Mouse (Mus musculus): ENCODE results near the gene Sema5a.

The Sema5a gene

DNA sequence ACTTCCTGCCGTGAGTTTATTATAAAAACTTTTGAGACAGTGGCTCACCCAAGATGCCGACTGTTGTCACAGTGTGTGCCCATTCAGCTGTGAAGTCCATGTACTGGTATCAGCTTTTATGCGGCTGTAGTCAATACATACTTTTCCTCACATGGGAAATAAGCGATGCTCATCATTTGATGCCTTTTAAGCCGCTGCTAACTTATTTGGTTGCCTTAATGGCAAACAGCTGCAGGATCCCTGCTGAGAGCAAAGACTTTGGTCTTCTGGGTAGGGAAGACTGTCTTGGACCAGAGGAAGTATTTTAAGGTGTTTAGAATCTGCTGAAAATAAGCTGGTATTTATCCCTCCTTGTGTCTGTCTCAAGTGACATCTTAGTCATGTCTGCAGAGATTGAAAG, 2.7 kb downstream of the Sema5a start:
- DNase-seq (ENCODE audit: low read depth, low spot score), result no peak

DNA sequence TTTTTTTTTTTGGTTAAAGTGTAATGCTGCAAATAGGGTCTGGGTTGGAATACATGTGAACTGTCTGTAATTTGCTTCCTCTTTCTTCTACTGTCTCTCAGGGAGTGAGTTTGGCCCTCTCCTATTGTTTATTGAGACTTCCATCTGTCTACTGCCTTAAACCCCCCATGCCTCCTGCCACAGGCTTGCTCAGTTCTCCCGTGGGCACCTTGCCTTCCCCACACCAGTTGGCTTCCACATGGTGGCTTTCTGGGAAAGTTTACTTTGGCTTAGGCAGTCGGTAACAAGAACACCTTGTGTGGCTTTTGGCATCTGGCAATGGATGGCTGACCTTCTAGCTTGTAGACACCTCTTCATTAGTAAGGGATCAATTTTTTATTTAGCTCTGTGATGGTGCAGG, 10.2 kb downstream of the Sema5a start:
- DNase-seq (ENCODE audit: low read depth, low spot score), result no peak

DNA sequence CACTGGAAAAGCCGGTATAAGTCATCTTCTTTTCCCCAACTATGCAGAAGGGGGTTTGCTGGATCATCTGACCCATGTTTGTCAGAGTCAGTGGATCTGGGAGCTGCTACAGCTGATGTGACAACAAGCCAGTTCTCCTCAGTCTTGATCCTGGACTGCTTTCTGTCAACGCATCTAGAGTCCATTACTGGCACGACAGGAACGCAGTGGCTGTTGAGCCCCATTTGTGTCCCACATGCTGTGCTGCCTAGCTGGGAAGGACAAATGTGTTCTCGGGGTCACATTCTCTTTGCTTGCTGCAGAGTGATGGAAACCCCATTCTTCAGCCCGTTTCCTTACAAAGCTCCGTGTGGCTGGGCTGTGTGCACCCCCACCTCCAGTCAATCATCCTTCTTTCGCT, 12.7 kb downstream of the Sema5a start:
- no peak for DNase-seq (ENCODE audit: low read depth, low spot score)

DNA sequence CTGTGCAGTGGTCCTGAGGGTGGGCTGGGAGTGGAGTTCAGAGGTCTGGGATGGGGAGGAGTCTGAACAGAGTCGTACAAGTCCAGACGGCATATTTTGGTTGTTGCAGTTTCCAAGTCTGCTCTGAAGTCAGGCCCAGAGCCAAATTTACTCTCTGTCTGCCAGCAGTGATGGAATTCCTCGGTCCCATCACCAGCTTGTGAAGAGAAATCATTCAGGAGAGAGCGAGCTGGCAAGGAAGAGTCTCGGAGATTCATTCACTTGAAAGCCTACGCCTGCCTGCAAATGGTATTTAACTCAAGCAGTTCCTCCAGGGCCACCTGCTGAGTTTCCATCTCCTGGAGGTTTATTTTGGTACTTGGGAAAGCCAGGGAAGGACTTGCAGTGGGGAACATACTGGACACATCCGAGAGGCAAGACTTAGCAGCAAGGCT, 13.3 kb downstream of the Sema5a start:
- DNase-seq (ENCODE audit: low read depth, low spot score), result no peak

DNA sequence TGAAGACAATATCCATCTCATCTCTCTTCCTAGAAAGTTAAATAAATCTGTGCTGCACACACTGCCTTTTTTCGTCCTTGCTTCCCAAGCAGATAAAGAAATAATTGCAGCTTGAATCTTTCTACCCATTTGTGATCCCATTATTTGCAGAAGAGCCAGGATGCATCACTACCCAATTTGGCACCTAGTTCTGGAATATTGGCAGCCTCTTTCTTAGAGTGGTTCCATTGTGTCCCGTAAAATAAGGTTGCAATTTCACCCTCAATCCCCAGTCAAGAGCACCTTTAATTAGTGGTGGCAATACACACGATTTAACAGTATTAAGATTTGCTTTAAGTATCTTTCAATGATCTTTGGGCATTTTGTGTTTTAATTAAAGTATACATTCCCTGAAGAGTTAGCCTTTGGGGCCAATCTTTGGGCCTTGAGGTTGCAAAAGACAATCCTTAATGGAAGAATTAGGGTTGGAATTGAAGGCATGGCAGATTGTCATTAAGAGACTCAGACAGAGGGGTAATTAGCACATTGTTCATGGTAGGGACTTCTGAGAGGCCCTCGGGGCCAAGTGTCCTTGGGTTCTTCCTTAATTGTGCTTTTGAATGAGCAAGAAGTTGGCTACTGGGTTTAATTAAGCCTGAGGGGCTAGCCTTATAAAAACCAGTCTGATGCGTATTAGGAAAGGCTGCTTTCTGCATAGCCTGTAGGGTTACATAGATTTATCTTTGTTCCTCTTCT, 14.9 kb downstream of the Sema5a start:
- DNase-seq (ENCODE audit: low read depth, low spot score), result no peak

DNA sequence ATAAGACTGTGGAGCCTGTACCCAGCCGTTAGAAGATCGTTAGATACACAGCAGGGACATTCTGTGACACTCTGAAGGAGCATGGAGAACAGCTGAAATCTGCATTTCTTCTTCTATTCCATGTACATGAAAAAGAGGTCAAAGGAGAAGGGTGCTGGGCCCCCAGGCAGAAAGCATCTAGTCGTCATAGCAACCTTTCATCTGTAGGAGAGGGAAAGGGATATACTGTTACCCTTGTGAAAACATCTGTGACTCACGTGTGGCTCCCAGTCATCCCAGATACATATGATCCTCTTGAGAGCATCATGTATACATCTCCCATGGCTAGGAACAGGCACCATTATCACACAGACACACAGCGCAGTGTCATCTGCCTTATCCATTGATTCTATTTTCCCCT, 16.3 kb downstream of the Sema5a start:
- DNase-seq (ENCODE audit: low read depth, low spot score), result no peak

DNA sequence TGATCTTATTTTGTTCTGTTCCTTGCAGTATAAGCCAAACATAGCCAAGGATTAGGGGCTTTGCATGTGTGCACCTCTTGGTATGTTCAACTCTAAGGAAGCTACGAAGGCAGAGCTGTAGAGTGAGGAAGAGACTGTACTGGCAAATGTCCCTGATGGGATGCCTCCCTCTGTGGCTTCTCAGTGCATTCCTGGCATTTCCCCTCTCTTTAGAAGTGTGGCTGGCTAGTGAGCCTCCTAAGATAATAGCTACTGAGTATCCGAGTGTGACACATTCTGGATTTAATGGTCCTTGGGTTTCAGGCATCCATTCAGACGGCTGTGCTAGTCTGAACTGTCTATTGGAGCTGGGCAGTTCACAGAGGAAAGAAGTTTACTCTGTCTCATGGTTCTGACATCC, 19.0 kb downstream of the Sema5a start:
- DNase-seq (ENCODE audit: low read depth, low spot score), result no peak

DNA sequence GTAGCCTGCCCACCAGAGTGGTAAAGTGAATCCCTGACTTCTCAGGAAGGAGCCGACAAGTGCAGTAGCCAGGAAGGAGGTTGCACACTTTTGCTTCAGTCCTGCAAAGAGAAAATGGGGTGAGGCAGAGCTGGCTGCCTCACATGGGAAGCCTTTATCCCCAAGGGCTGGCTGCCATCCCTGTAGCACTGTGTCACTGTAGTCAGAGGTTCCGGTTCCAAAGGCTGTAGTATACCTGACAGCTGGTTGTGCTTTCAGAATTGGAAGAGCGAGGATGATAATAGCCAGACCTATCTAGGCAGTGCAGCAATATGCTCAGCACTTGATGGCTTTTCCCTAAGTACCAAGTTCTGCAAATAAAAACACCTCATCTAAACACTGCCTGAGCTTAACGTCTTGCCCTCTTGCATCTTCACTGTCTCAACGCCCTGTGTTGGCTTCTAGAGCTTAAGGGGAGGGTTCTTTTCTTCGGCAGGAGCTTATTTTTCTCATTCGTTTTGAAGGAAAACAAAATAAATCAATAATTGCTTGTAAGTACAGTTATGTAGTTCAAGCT, 20.3 kb downstream of the Sema5a start:
- no peak for DNase-seq (ENCODE audit: low read depth, low spot score)

DNA sequence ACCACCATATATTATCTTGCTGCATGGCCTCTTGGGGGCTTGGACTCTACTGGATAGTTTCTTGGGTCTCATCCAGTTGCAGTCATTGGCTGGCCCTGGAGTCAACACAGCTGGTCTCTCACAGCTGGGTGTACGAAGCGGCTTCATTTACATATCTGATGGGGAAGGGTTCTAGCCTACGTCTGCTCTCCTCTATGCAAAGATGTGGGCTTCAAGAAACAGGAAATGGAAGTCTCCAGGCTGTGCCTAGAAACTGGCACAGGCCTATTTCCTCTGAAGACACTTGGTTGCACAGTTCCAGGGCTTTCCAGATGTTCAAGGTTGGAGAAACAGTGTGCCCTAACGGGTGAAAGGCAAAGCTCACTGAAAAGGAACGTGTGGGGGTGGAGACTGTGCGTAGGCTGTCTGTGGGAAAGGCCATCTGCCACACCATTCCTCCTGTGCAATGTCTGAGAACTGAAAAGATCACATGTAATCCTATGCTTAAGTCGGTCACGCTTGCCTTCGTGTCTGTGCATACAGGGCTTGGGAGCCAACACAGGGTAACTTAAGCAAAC, 20.8 kb downstream of the Sema5a start:
- no peak for DNase-seq (ENCODE audit: low read depth, low spot score)

DNA sequence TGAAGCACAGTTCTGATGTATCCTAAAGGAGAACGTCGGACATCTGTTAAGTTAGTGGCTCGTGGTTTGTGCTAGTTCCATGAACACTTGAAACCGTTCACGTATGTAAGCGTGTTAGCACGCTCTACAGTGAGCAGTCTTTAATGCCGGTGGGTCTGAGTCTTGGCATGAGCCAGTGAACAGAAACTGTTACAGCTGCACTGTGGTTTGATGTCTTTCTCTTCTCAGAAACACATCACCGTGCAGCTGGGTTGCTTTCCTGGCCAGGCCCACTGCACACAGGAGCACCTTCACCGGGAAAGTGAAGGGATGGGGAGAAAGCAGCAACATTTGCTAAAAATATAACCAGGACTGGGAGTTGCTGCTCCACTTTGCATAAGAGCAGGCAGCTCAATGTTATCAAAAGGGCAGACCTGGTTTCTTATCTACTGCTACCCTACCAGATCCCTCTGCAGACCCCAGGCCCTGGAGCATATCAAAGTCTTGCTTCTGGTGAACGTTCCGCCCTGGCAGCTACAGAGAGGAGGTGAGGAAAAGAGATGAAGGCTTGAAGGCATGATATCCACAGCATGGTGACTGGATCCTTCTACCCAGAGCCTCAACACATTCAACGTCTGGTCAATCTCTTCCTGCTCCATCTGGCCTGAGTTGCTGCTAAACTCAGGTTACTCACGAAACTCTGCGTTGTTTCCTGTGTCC, 21.7 kb downstream of the Sema5a start:
- DNase-seq (ENCODE audit: low read depth, low spot score), result no peak

DNA sequence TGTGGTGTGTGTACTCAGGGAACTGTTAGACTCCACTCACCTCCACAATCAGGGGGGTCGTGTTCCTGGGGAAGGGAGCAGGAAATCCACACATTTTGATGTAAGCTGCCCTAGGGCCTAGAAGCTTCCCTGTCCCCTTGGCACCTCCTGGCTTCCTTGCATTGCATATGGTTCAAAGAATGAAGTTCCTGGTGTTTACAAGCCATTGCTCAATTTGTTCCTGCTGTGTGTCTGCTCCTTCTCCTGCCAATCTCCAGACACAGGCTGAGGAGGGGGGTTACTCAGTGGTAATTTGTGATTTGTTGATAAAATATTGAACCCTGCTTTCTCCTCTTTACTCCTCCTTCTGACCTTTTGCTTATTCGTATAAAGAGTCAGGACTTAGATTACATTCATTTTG, 25.5 kb downstream of the Sema5a start:
- DNase-seq (ENCODE audit: low read depth, low spot score), result no peak

DNA sequence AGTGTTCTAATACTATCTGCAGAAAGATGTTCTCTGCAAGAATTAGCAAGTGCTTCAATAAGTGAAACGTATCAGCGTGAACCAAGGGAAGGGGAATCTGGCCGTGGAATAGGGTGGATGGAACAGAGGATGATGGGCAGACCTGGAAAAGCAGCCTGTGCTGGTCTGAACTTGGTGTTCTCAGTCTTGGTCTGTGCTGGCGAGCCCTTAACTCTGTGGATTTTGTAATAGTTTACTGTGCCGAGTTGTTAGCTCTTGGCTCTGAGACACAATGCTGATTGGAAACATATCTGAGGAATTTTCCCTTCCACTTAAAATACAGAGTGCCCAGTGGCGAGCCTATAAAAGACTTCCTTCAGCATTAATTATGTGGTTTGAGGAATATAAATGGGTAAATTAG, 29.3 kb downstream of the Sema5a start:
- no peak for DNase-seq (ENCODE audit: low read depth, low spot score)

DNA sequence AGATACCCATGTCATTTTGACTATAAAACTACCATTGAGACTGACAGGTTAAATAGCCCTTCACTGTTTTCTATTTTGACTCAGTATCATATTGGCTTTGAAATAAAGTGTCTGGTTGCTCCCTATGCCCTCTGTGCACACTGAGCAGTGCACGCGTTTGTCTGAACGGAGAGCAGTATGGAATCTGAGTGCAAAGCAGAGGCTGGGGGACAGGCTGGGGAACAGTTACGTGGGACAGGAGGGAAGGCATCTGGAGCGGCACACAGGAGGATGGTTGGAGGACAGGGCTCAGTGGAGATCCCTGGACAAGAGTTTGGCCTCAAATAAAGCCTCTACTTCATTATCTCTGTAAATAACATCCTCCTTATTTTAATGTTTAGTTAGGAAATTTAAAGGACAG, 30.4 kb downstream of the Sema5a start:
- DNase-seq (ENCODE audit: low read depth, low spot score), result no peak

DNA sequence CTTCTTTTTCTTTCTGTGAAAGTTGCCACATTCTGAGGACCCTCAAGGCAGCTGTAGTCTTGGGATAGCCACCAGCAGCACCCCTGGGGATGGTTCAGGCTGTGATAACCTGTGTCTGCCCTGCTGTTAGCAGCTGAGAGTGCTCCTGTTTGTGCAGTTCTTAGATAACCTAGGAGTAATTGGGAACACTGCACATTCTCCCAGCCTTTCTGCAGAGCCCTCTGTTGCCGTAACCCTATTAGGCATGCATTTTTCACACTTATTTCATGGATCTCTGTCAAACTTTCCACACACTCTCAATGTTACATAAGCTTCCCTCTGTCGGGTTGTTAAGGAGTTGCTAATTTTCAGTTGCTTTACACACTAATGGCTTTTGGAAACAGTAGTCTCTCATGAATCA, 34.0 kb downstream of the Sema5a start:
- DNase-seq (ENCODE audit: low read depth, low spot score), result no peak

DNA sequence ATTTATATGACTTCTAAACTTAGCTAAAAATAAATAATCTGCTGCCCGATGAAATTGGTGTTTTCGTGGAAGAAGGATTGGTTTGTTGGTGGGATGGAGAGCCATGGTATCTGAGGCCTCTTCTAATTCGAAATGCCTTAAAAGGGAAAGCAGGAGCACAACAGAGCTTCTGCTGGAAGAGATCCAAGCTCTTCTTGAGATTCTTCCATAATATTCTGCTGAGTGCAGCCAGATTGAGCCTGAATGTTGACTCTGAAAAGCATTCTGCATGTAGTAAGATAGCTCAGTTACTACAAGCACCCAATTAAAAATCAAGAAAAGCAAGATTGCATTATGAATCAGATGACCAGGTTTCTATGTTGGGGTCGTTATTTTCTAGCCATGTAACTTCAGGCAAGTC, 36.8 kb downstream of the Sema5a start:
- DNase-seq (ENCODE audit: low read depth, low spot score), result no peak

DNA sequence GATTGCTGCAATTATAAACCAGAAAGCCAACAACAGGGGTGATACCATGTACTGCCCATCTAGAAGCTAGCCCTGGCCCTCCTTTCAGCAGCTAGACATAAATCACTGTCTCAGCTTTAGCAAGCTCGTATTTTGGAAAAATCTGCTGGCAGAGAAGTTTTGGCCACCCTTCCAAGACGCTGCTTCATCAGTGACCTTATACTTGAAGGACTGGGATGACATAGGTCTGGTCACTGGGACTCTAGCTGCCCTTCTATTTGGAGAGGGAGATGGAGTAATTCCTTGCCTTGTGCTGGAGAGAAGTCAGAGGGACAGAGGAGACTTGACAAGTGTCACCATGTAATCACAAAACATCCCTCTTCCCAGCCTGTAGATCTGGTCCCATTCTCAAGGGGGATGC, 40.1 kb downstream of the Sema5a start:
- no peak for DNase-seq (ENCODE audit: low read depth, low spot score)

DNA sequence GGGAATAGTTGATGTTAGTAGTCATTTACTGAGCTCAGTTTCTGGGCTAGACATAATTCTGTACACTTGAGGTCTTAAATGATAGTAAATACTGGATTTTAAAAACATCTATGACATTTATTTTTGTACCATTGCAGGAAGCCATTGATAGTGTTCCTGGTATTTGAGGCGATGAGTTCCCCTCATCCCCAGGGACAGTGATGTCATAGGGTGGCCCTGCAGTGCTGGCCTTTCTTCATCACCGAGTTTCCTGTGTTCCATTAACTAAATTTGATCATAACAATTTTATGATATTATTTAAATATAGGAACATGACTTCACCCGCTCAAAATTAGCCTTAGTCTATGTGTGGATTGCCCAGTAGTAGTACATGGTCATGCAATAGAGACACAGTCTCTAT, 41.7 kb downstream of the Sema5a start:
- no peak for DNase-seq (ENCODE audit: low read depth, low spot score)

DNA sequence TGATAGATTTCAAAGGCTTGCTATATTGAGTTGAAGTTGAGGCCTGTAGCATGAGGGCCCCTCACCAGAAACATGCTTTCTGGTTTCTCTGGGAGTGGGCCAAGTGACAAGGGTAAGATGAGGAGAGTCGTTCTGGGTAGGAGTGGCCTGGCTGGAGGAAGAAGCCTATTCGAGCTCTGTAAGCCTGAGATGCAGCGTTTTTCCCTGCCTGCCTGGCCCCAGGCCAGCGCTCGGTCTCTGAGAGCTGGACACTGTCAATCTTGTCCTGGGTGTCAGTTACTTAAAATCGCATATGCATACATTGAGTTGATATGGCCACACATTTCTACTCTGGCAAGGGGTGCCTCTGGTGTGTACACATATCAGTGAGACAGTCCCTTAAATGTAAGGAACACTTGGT, 43.9 kb downstream of the Sema5a start:
- DNase-seq (ENCODE audit: low read depth, low spot score), result no peak

DNA sequence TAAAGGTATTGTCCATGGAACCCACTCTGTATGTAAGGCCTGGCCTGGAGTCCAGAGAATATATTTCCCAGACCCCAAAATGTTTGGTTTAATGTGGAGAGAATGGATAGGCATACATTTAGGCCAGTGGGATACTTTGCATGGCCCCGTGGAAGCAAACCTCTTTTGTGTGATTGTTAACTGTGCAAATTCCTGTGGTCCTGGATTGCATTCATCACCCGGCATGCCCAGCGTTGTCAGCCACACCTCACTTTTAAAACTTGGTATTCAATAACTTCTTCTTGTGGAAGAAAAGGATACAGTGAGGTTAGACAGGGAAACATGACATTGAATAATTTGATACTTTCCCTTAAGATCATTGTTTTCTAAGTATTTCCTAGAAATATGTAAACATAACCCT, 46.4 kb downstream of the Sema5a start:
- no peak for DNase-seq (ENCODE audit: low read depth, low spot score)

DNA sequence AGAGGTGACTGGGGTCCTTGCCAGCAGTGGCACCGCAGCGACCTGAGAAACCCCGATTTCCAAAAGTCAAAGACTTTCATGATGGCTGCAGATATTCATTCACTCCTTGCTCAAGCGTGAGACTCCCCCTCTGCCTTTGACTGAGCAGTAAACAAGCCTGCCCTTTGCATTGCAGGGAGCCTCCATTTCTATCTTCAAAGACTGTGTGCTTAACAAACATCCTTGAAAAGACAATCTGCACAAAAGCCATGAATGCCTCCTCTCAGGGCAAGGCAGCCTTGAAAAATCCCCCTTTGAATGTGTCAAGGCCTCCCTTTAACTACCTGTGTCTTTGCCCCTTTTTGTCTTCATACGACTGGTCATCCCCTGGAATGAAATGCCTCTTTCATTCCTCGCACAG, 51.9 kb downstream of the Sema5a start:
- no peak for DNase-seq (ENCODE audit: low read depth, low spot score)

DNA sequence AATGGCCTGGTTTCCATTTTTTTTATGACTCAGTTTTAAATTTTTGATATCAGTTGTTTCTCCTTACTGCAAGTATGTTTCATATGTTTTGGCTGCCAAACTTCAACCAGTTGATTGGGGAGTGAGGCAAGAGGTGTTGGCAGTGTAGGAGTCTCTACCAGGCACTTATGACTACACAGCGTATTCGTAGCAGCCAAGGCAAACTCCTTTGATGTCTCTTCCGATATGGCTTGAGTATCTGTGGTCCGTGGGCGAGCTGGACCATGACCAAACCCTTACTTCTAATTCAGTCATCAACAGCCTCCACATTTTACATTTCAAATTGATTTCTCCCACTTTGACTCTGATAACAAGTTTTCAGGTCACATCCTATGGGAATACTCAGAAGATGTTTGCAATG, 52.7 kb downstream of the Sema5a start:
- DNase-seq (ENCODE audit: low read depth, low spot score), result no peak

DNA sequence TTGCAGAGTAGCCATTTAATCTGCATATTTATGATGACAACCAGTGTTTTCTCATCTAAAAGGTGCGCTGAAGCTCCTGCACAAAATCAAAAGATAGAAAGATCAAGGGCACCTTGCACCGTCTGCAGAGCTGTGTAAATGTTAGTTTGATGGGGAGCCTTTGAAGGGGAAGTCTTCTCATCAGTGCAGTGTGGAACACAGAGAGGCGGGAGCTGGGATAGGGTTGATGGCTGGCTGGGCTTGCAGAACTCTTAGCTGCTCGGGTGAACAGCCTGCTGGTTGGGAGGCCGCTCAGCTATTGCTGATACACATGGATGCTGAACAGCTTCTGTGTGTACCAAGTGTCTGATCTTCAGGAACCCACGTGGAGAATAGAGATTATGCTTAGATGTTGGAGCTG, 53.9 kb downstream of the Sema5a start:
- no peak for DNase-seq (ENCODE audit: low read depth, low spot score)

DNA sequence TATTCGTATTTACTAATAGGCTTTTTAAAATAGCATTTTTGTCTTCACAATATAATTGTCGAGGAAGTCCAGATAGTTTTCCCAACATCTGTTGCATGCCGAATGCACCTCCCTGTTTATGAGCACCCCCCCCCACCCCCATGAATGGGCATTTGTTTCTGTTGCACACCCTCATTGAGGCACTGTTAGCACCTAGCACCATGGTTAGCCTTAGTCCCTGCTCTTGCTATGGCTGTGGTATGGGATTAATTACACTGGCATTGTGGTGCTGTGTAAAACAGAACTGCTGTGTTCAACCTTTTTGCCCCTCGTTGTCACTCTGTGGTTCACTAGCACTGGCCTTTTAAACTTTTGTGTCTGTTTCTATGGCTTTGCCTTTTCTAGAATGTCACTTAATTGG, 56.4 kb downstream of the Sema5a start:
- no peak for DNase-seq (ENCODE audit: low read depth, low spot score)
